ENCODE assay signal across 16 mouse cellular contexts in genomic region chr7:92087429-92087828, GRCm38 (mm10).
DNase-seq lines count a peak whose midpoint lies in the region; TF ChIP-seq lines count a peak whose summit lies in the region.
"Had no signal": no experiment of that assay in that cellular context is flagged by ENCODE, and none has a peak within 500 bp of the region (broad histone marks: within the 10 kb centered on the region; RNA-seq: fewer than 3 reads in every experiment).

No protein-coding gene starts in this region.

- peaks cover 0 to 7% of the 10 kb centered on the region in 2 experiments; a peak in 2 of 4 replicates for H3K4me1 ChIP-seq in CH12.LX (ENCODE audit: control insufficient read depth in 1 of 2, insufficient read depth in 2 of 2)

- TF ChIP-seq POLR2A in CH12.LX (IDR thresholded peaks at IDR 0.05; ENCODE audit: low read depth, low read length), result no peak

- H3K4me3 ChIP-seq in CH12.LX (replicated peaks in 1 of 3; ENCODE audit: low read depth in 2 of 3, low read length in 2 of 3, poor library complexity in 1 of 3), result no peak overlapping the region

- DNase-seq in CH12.LX (ENCODE audit: extremely low read depth), result peak; percentile 34
- no peak for DNase-seq in adrenal gland, adult 18-20 months (ENCODE audit: low spot score in 2 of 2)
- DNase-seq: adrenal gland, adult 2 months; adrenal gland, adult 8-10 months; adrenal gland, postnatal 10 days; adrenal gland, postnatal 14 days; adrenal gland, postnatal 25 days; adrenal gland, postnatal 36 days; B cell, adult 2 months; cerebellum, adult 11 months; cerebellum, adult 11-12 months; cerebellum, adult 18-20 months; cerebellum, adult 2 months; cerebellum, adult 8-10 months; cerebellum, adult 9-10 months had no signal

- H3K9ac ChIP-seq in CH12.LX (ENCODE audit: insufficient read depth, low read depth), result no peak overlapping the region

- no peaks in the 10 kb centered on the region for H3K27me3 ChIP-seq in CH12.LX (replicated peaks)

- H3K9me3 ChIP-seq in CH12.LX (replicated peaks; ENCODE audit: low read length), result no peaks in the 10 kb centered on the region
- H3K9me3 ChIP-seq: G1E had no signal

- H3K79me2 ChIP-seq in CH12.LX (replicated peaks; ENCODE audit: control insufficient read depth, extremely low read depth, insufficient read depth, poor library complexity, severe bottlenecking), result no peaks in the 10 kb centered on the region

- no peak overlapping the region for H3K27ac ChIP-seq in CH12.LX (ENCODE audit: insufficient read depth, low read depth)

- dilution Hi-C loops in CH12.LX (cut with MboI; ENCODE audit: extremely low pct_ligation_motif_present, extremely low pct_unique_long_range_greater_than_20kb, low sequenced_read_pairs), result no loop called here

- no peaks in the 10 kb centered on the region for H3K36me3 ChIP-seq in CH12.LX (replicated peaks in 1 of 2; ENCODE audit: control insufficient read depth in 1 of 2, insufficient read depth in 1 of 2, low read length in 1 of 2)
- H3K36me3 ChIP-seq: G1E had no signal

- H3K4me2 ChIP-seq in CH12.LX (ENCODE audit: insufficient read depth, low read depth, poor library complexity, severe bottlenecking), result peak overlapping the region; percentile 21

- peak; percentile 77 for TF ChIP-seq EP300 in CH12.LX (IDR thresholded peaks at IDR 0.05; ENCODE audit: low read length)

- no peak for TF ChIP-seq RAD21 in CH12.LX (IDR thresholded peaks at IDR 0.05; ENCODE audit: low read depth, low read length)

- TF ChIP-seq CTCF in CH12.LX (conservative IDR thresholded peaks at IDR 0.05 in 1 of 2, IDR thresholded peaks at IDR 0.05 in 1 of 2; ENCODE audit: low read depth in 2 of 2, low read length in 2 of 2), result no peak

- in situ Hi-C loops in CH12.LX (cut with MboI; ENCODE audit: low pct_ligation_motif_present, low pct_unique_long_range_greater_than_20kb, low sequenced_read_pairs), result no loop called here

TF ChIP-seq in CH12.LX, 34 proteins besides CTCF, POLR2A, EP300 and RAD21:
- TF ChIP-seq NELFE (IDR thresholded peaks at IDR 0.05; ENCODE audit: low read depth, low read length) (no peak), JUND (conservative IDR thresholded peaks at IDR 0.05; ENCODE audit: low read depth, low read length) (peak; percentile 44; the same call in 1 of the 2 replicates), PAX5 (IDR thresholded peaks at IDR 0.05; ENCODE audit: low read length) (no peak), ZNF384 (IDR thresholded peaks at IDR 0.05; ENCODE audit: low read depth, low read length) (no peak), GABPA (IDR thresholded peaks at IDR 0.05; ENCODE audit: insufficient replicate concordance, low read depth, low read length) (no peak), USF2 (conservative IDR thresholded peaks at IDR 0.05; ENCODE audit: low read depth, low read length) (no peak), JUN (IDR thresholded peaks at IDR 0.05; ENCODE audit: insufficient read depth, low read depth, low read length) (peak; percentile 54), USF1 (IDR thresholded peaks at IDR 0.05; ENCODE audit: low read depth, low read length) (no peak), SMC3 (IDR thresholded peaks at IDR 0.05; ENCODE audit: low read depth, low read length) (no peak), UBTF (IDR thresholded peaks at IDR 0.05; ENCODE audit: low read depth, low read length) (no peak), MYC (IDR thresholded peaks at IDR 0.05; ENCODE audit: low read depth, low read length) (no peak), MXI1 (IDR thresholded peaks at IDR 0.05; ENCODE audit: low read depth, low read length) (no peak), ZKSCAN1 (IDR thresholded peaks at IDR 0.05; ENCODE audit: borderline replicate concordance, low read depth, low read length) (no peak), KAT2A (IDR thresholded peaks at IDR 0.05; ENCODE audit: insufficient replicate concordance, low read length) (no peak), BHLHE40 (IDR thresholded peaks at IDR 0.05; ENCODE audit: low read depth, low read length) (0 out of 2 replicates have a peak, but pooled peaks have one; percentile 36), ZC3H11A (IDR thresholded peaks at IDR 0.05; ENCODE audit: low read depth, low read length) (no peak), ETS1 (conservative IDR thresholded peaks at IDR 0.05; ENCODE audit: low read depth, low read length) (peak; percentile 43), MEF2A (IDR thresholded peaks at IDR 0.05; ENCODE audit: borderline replicate concordance, low read depth, low read length) (no peak), CHD1 (IDR thresholded peaks at IDR 0.05; ENCODE audit: low read depth, low read length) (no peak), RCOR1 (conservative IDR thresholded peaks at IDR 0.05; ENCODE audit: low read depth, low read length) (0 out of 2 replicates have a peak, but pooled peaks have one; percentile 35), IRF4 (IDR thresholded peaks at IDR 0.05; ENCODE audit: low read depth, low read length) (peak; percentile 61), SIN3A (IDR thresholded peaks at IDR 0.05; ENCODE audit: low read length) (no peak), CHD2 (IDR thresholded peaks at IDR 0.05; ENCODE audit: low read length) (no peak), POLR2AphosphoS2 (IDR thresholded peaks at IDR 0.05; ENCODE audit: low read depth, low read length) (no peak), E2F4 (IDR thresholded peaks at IDR 0.05; ENCODE audit: insufficient replicate concordance, low read depth, low read length) (no peak), HCFC1 (IDR thresholded peaks at IDR 0.05; ENCODE audit: low read depth, low read length) (no peak), ELF1 (IDR thresholded peaks at IDR 0.05; ENCODE audit: low read depth, low read length) (no peak), TCF12 (IDR thresholded peaks at IDR 0.05; ENCODE audit: low read depth, low read length) (no peak), MAZ (IDR thresholded peaks at IDR 0.05; ENCODE audit: low read depth, low read length) (peak; percentile 72; the same call in 1 of the 2 replicates), MAX (IDR thresholded peaks at IDR 0.05; ENCODE audit: low read length) (no peak), MAFK (IDR thresholded peaks at IDR 0.05; ENCODE audit: insufficient replicate concordance, low read length) (peak; percentile 67; the same call in 1 of the 2 replicates), ZMIZ1 (IDR thresholded peaks at IDR 0.05; ENCODE audit: low read depth, low read length) (no peak), TBP (conservative IDR thresholded peaks at IDR 0.05; ENCODE audit: low read depth, low read length) (no peak), NRF1 (IDR thresholded peaks at IDR 0.05; ENCODE audit: low read depth, low read length) (no peak)
